Mouse (Mus musculus) heart, adult 9 months (tissue): ENCODE measurements around the gene Nek10.
"Not testable (repeated sequence)": the region's sequence is repeated elsewhere in the genome, so short reads cannot be mapped to it uniquely, and the experiment has no call there.

ENCODE experiments used
- DNase-seq, 2 experiments: peaks; one replicate each; pipeline ENCODE4 v3.0.0; 2022; ENCODE audit warnings: low spot score in 2 of 2

Nek10 gene

DNA sequence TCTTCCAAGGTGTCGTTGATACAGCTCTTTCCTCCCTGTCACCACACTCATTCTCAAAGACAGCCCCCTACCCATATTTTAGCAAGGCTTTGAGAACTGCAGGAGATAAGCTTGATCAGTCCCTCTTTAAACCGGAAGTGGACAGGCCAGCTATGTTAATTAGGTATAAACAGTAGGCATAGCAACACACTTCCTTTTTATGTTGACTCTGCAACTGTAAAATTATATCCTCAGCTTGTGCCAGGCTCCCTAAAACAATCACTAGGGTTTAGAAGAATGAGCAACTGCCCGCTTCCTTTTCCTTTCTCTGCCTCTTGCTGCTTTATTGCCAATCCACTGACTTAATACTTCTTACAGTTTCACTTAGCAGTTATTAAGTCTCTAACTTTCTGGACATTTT is 67.2 kb downstream of the Nek10 start:
- DNase-seq = no peak

DNA sequence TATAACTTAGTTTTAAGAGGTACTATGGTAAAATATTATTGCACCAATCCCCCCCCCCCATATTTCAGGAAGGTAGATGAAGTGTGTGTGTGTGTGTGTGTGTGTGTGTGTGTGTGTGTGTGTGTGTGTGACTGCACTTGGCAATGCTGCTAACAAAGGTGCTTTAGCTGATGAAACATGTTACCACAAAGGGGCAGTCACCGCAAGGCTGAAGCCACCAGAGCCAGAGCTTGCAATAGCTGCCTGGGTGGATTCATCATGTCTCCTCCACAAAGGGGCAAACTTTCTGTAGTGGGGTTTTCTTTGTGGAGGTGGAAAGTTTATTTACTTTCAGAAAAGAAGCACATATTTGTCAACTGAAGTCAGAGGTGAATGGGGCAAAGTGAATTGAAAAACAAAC is 67.9 kb downstream of the Nek10 start:
- DNase-seq = no peak

DNA sequence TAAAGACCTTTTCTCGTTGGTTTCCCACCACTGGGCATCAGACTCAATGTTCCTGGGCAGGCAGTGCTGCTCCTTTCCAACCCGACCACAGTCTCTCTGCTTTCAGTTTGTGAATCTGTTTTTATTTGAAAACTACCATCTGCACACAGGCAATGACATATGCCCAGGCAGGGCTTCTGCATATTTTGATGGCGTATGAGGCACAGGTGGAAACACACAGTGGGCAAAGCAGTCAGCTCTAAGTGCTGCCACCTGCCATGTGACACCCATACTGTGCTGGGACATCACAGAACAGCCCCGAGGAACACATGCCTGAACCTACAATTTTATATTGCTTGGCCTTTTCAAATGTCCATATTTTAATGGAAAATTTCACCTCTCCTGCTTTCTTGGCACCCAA is 68.5 kb downstream of the Nek10 start:
- DNase-seq = no peak

DNA sequence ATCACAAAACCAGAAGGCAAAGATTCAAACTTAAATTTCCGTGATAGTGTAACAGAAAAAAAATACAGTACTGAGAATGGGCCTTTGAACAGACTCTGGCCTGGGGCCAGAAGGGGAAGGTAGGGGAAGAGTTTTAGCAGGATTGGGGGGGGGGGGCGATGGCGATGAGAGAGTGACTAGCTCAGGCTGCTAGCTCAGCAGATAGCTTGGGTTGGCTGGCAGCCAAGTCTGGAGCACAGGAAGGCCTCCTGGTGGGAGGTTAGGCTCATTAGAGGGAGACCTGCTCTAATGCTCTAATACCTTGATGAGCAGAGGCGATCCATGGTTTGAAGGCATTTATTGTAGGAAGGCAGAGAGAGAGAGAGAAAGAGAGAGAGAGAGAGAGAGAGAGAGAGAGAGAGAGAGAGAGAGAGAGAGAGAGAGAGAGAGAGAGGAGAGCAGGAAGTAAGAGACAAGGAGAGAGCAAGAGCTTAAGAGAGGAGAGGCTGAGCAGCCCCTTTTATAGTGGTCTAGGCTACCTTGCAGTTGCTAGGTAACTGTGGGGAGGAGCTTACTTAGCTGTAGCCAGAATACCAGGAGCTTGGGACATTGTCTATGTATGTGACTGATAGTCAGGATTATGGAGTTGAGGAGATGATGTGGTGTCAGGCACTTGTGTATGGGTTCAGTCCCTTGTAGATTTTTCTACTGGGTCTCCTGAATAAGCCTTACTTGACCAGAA is 90.9 kb downstream of the Nek10 start:
- DNase-seq = no peak

DNA sequence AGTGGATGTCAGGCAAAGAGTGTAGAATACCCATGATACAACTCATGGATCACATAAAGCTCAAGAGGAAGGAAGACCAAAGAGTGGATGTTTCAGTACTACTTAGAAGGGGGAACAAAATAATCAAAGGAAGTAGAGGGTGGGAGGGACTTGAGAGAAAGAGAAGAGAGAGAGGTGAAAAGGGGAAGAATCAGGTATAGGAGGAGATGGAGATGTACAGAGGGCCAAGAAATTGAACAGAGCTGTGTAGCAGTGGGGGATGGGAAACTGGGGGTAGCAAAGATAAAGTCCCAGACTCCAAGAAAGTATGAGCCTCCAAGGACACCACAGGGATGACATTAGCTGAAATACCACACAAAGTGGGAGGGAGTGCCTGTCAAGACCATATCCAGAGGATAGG is 91.6 kb downstream of the Nek10 start:
- no peak for DNase-seq

DNA sequence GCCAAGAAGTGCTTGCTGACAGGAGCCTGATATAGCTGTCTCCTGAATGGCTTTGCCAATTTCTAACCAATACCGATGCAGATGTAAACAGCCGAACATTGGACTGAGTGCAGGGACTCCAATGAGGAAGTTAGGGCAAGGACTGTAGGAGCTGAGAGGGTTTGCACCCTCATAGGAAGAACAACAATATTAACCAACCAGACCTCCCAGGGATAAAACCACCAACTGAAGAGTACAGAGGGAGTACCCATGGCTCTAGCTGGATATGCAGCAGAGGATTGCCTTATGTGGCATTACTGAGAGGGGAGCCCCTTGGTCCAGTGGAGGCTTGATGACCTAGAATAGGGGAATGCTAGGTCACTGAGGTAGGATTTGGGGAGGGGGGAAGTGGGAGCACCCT is 92.1 kb downstream of the Nek10 start:
- DNase-seq = no peak

DNA sequence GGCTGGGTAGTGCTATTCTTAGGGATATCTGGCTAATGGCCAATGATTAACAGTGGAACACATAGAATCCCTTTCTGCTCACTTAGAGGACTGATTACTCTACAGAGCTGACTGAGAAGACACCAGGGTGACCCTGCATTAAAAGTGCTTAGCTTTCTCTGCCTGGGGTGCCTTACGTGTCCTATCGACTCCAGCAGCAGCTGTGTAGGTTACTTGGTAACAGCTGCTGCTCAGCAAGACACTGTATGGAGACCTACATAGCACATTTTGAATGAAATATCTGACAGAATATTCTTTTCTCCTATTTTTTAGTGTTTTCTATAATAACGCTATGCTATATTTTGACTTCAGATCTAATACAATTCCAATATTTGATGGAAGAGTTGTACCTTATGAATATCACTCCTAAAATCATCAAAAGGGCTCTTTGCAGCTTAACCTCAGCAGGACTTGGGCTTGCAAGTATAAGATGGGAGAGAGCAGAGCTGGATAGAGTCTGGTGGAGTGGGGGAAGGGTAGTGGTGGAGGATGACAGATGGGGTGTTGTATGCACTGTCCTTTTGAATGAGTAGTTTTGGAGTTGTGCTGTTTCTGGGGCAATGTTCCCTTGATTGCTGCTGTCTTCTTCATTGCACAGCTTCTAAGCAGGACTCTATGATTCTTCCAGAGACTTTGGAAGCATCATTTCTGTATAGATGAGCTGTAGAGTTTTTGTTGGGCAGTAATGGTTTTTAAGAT is 93.4 kb downstream of the Nek10 start:
- DNase-seq = no peak

DNA sequence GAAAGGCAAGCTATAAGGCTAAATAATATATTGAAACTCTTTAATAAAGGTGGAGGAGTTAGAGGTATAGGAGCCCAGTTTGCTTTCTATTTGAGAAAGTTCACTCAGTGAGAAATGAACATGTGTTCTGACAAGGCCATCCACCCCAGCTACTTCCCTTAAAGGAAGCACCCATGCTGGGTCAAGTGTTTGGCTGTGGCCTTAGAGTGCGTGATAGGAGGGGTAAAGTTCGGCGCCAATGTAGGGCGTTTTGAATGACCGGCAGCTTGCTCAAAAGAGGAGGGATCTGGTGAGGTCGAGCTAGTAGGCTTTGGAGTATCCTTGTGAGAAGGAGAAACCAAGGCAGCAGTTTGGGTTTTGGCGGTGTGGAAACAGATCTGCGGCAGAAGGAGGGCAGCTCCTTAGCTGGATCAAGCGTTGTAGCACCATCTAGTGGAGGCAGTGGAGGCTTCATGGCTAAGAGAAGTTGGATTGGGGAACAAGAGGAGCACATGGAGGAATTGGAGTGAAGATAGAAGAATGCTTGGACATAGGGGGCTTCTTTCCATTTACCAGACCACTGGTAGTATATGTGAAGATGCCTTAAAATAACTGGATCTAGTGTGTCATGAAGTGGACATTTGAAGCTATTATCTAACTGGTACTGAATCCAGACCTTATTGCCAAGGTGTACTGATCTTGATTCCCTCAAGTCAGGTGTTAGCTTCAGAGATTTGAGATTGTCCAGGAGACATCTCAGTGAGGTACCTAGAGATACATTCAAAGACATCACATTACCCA is 101.7 kb downstream of the Nek10 start:
- peak; percentile 36 to 47 for DNase-seq

DNA sequence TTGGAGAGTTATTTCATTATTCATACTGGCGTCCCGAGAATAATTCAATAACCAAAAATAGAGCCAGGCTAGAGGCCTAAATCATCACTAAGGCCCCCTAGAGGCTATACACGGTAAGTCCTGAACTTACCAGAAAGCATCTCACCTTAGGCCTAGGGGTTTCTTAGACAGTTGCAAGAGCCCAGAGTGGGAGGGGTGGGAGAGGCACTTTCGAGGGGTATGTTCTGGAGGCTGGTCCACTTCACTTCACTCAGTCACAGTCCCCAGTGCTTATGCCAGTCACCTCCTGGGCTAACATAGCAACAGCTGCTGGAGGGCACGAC is 102.3 kb downstream of the Nek10 start:
- no peak for DNase-seq

DNA sequence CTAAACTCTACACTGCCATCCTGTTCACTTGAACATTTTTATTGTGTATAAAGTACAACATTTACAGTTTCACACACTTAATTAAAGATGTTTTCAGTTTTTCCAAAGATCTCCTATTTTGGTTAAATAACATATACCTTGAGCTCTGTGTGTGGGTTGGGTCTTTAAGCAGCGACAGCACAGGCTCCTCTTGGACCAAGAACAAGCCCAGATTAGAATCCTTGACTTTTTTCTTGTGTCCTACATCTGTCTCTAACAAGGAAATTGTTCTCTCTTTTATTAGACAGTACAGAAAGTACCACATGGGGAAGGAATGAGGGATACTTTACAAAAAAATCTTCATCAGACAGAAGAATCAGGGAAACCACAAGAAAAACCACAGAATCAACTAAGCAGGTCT is 122.4 kb downstream of the Nek10 start:
- no peak for DNase-seq

DNA sequence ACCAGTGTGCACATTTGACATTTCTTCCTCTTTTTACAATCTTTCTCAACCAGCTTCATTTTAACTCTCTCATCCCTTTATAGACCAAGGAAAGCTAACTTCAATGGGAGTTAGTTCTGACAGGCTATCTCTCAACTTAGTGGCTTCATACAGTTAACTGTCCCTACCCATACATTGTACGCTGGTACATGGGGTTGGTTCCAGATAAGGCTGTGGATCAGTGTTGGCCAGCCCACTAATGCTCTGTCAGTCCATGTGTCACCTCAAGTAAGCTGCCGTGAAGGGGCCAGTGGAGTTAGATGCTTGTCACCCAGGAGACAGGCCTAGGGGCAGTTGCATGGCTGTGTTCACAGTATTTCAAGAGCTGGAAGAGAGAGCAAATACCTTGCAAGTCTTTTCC is 124.3 kb downstream of the Nek10 start:
- DNase-seq = no peak

DNA sequence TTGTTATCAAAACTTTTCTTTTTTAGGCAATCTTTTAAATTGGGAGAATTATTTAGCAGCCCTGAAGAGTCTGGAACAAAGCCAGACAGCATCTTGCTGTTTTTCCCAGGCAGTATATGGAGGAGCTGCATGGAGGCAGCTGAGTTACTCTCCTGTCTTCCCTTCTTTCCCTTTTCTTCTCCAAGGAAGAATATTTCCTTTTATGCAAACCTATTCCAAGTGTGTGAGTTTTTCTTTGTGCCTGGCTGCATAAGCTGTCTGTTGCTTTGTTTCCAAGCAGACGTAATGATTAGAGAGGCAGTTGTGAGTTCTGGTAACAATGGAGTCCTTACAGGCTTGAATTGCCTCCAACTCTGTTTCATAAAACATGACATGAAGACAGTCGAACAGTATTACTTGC is 131.8 kb downstream of the Nek10 start:
- DNase-seq = no peak

DNA sequence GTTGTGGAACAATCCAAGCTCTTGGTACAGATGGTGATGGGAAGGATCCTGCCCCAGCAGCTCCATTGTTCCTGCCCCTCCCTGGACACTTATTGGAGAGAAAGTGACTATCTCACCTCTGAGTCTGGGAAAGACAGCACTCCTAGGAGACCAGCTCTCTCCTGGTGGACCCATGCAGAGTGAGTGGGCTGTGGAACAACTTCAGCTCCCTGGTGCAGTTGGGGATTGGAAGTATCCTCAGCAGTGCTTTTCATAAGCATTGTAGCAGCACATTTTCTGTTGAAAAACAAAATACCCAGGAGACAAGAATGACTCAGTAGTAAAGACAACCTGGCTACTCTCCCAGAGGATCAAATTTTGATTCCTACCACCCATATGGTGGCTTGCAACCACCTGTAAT is 142.7 kb downstream of the Nek10 start:
- no peak for DNase-seq

DNA sequence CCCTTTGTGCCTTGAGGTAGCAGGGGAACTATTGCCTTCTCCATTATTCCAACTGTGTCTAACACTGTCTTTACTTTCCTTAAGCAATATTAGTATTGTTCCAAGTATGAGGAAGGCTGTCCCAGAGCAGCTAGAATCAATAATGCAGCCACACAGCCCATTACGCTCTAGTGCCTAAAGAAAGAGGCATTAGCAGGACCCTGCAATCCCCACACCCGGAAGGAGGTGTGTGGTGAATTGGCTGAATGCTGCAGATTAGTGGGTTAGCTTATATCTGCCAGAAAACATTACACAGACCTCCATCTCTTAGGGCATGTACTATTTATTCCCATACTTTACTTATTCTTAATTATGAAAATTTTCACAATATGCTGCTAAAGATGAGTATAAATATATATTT is 145.8 kb downstream of the Nek10 start:
- DNase-seq = no peak

DNA sequence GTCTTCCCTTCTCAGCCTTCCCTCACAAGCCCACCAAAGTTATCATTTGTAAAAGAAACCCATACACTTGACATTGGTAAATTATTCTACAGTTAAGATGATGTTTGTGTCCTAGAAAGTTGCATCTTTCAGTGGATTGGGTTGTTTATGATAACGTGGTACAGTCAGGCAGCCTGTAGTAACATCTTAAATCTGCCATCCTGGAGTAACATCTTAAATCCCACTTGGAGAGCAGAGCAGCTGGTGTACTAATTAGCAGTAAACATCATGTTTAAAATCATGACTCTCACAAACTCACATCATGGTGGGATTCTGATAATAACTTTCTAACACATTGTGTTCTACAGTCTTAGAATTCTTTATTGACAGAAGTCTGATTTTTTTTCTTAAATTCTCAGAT is 148.6 kb downstream of the Nek10 start:
- no peak for DNase-seq

DNA sequence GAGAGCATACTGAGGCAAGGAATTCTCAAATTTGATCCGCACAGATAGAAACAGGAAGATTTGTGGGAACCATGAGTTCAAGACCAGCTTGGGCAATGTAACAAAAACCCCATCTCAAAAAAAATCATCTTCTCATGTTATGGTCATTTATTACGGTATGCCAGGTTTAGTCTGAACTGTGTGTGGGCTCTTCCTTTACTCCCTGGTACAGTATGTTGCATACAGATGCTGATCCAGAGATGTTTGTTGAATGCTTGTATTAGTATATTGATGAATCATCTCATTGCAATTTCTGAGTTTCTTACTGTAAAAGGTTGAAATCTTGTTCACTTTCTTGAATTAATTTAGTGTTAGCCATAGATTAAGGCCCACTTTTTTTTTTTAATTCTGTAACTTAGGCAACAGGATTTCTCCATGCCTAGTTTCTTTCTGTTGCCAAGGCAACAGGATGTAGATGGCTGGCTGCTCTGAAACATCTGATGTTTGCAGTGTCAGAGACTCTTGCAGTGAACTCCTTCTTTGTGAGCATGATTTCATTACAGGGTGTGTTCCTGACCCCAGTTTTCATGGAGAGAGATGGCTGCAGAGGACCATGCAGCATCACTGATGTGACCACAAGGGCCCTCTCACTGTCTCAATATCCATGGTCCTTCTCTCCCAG is 156.7 kb downstream of the Nek10 start:
- no peak for DNase-seq

DNA sequence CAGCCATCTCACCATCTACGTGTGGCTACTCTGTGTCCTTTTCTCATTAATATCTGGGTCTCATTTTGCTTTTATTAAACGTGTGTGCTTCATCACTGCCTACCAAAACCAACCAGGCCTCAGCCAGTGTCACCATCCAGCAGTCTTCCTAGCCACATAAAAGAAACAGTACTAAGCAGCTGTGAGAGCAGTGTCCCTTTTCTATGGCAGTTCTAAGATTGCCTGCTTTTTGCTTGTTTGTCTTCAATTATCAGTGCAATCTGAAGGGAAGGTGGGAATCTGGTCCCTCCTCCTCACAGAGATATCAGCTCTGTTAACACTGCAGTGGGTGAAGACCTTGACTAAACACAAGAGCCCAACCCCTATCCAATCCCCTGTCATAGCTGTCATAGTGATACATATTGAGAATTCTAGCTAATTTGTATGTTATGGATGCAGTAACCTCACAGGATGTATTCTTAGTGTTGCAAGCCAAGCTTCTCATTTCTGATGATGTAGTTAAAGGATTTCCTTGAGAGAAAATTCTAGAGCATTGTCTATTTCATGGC is 157.3 kb downstream of the Nek10 start:
- DNase-seq = no peak

DNA sequence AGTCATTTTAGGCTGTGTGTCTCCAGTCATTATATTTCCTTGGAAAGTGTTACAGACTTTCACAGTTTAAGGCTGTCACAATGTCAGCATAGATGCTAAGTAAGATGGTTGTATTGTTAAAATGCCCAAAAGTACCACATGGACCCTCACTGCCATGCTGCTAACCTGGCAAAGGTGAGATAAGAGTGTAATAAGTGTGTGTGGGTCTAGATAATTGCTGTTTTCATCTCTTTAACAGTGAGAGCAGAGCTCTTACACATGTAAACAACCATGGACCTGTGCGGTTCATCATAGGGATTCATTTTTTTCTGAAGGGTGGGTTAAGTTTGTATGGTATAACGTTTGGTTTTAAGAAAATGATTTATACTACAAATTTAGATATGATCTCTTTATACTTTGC is 167.4 kb downstream of the Nek10 start:
- no peak for DNase-seq

DNA sequence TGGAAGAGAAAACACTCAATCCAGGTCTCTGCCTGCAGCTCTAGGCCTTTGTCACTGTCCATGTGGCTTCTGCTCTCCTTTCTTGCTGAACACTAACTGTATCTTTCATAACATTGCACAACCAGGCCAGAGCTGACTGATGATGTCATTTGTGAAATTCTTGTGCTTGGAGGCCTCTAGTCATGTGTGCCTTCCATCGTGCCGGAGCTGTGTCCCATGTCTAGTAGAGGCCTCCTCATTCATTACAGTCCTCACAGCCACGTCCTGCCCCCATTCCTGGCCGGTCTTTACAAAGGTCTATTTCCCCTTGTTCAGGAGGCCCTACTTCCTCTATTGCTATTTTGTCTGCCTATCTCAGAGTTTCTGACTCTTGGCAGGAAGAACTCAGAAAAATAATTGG is 167.8 kb downstream of the Nek10 start:
- DNase-seq = no peak

DNA sequence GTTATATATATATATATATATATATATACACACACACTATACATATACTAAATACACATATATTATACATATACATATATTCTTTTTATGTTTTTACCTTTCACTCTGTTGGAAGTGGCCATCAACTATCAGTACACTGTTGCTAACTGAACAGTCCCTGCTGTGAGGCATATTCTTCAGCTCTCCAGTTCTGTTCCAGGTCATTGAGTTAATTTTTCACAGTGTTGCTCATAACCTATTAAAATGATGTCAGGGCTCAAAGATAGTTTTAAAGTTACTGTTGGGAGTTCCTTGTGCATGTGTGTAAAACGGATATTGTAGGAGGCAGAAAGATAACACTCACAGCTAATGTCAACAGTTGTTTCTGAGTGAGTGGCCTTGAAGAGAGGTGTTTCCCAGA is 170.9 kb downstream of the Nek10 start:
- no peak for DNase-seq

DNA sequence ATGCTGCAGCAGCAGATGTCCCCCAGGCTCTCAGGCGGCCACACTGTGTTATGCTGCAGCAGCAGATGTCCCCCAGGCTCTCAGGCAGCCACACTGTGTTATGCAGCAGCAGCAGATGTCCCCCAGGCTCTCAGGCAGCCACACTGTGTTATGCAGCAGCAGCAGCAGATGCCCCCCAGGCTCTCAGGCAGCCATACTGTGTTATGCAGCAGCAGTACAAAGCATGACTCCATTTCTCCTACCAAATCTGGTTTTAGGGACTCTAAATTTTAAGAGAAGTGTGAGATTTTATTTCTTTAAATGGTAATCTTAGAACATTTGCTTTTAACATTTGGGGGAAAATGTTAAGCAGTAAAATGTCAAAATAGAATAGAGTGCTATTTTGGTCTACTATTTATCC is 180.9 kb downstream of the Nek10 start:
- not testable (repeated sequence) for DNase-seq
